Mouse (Mus musculus) adrenal gland, postnatal 10 days (tissue): Measurements from ENCODE around the gene Obox3. TPM values are rescaled to one million over a fixed set of nuclear protein-coding genes. Genes with fewer than 3 reads are reported as not detected.
"Not testable (repeated sequence)": the region's sequence is repeated elsewhere in the genome, so short reads cannot be mapped to it uniquely, and the experiment has no call there.

ENCODE experiments used
- DNase-seq: peaks from one replicate; pipeline ENCODE4 v3.0.0; 2021; ENCODE audit warnings: mixed read lengths
- long read RNA-seq, 2 experiments: library from polyadenylated mRNA; stranded (forward); transcript quantifications; one replicate each; pipeline ENCODE4 v2.0.0; 2021
- total RNA-seq, 2 experiments: library from RNA; stranded (reverse); gene quantifications; 2 replicates each; pipeline ENCODE4 v1.2.3; 2021

The Obox3 gene
- not detected for total RNA-seq
- long read RNA-seq, experiment 1, result 0 reads
- long read RNA-seq, experiment 2, partial matches to known transcripts, result 0 of 2 reads
- long read RNA-seq, experiment 2, other reads (novel, unspliced or antisense), result 2 of 2 reads

GRCm38 (mm10) chr7:15639802-15640201, at the start of gene Obox3:
Gene Obox3 (minus strand): TSS chr7:15639902.
- not testable (repeated sequence) for DNase-seq

- DNase-seq, result not testable (repeated sequence)
These were observed 130.3 kb downstream of the Obox3 start for GRCm38 (mm10) chr7:15509411-15509810.

Other genes with a start within 250 kb of the Obox3 start
- gene Obox5, start 110.2 kb upstream of the Obox3 start, total RNA-seq, result not detected
- not detected for gene Obox6, start 199.8 kb upstream of the Obox3 start, total RNA-seq
- not detected for gene Crx, start 240.1 kb upstream of the Obox3 start, total RNA-seq
- gene Crxos, start 242.7 kb upstream of the Obox3 start, total RNA-seq, result under 1 TPM in 1 of 2 experiments, not detected in 1; 0.42 TPM